Mouse (Mus musculus) MEL (cell line): ENCODE data around the gene Chd2.

ENCODE experiments used
- BHLHE40 ChIP-seq: IDR thresholded peaks from 2 replicates; pipeline ENCODE4 v1.6.1; 2012; ENCODE audit warnings: low read depth, mild to moderate bottlenecking, inconsistent platforms, low read length, improper control_type of control experiment, borderline replicate concordance
- CHD1 ChIP-seq: IDR thresholded peaks from 2 replicates; pipeline ENCODE4 v1.6.1; 2012; ENCODE audit warnings: low read depth, mild to moderate bottlenecking, inconsistent platforms, low read length, improper control_type of control experiment
- CTCF ChIP-seq, 3 experiments: IDR thresholded peaks in 2 of 3; conservative IDR thresholded peaks in 1 of 3; 2 replicates each; pipeline ENCODE4 v1.5.1; 2011 to 2012; ENCODE audit warnings: low read length in 3 of 3, low read depth in 2 of 3, mild to moderate bottlenecking in 2 of 3, improper control_type of control experiment in 1 of 3, inconsistent platforms in 1 of 3, mixed read lengths in 1 of 3, moderate library complexity in 1 of 3; ENCODE audit not compliant: control insufficient read depth in 1 of 3, insufficient read depth in 1 of 3, poor library complexity in 1 of 3, severe bottlenecking in 1 of 3
- GATA1 ChIP-seq: IDR thresholded peaks from 2 replicates; pipeline ENCODE4 v1.6.1; 2011; ENCODE audit warnings: low read depth, low read length, improper control_type of control experiment
- NRF1 ChIP-seq: IDR thresholded peaks from 2 replicates; pipeline ENCODE4 v1.6.1; 2014; ENCODE audit warnings: low read depth, mild to moderate bottlenecking, inconsistent platforms, low read length, improper control_type of control experiment, moderate library complexity; ENCODE audit not compliant: poor library complexity, insufficient read depth, severe bottlenecking
- TAL1 ChIP-seq: IDR thresholded peaks from 2 replicates; pipeline ENCODE4 v1.6.1; 2012; ENCODE audit warnings: mild to moderate bottlenecking, inconsistent platforms, low read length, moderate library complexity, mixed read lengths

GRCm38 (mm10) chr7:73576101-73576936, 34.7 kb upstream of the Chd2 start:
- TF ChIP-seq TAL1, result no peak
- TF ChIP-seq CTCF (IDR thresholded peaks at IDR 0.05 in 2 of 3, conservative IDR thresholded peaks at IDR 0.05 in 1 of 3; ENCODE audit: control insufficient read depth in 1 of 3, insufficient read depth in 1 of 3, low read depth in 2 of 3, low read length in 3 of 3, poor library complexity in 1 of 3, severe bottlenecking in 1 of 3), result no peak
- TF ChIP-seq GATA1, result no peak
- TF ChIP-seq NRF1, result no peak
- no peak for TF ChIP-seq CHD1
- no peak for TF ChIP-seq BHLHE40
